Mouse (Mus musculus) MEL (cell line): ENCODE results near the gene Pvr. TPM values are rescaled to one million over a fixed set of nuclear protein-coding genes. Genes with fewer than 3 reads are reported as not detected.

ENCODE experiments used
- DNase-seq: peaks from one replicate; pipeline ENCODE4 v3.0.0; 2011; ENCODE audit warnings: low read depth, low spot score
- H3K27ac ChIP-seq: 2 replicates; pipeline ENCODE4 v1.5.1; 2012; ENCODE audit warnings: low read depth, mild to moderate bottlenecking, control low read depth, low read length, moderate library complexity; ENCODE audit not compliant: control insufficient read depth
- H3K27me3 ChIP-seq, 2 experiments: fragments of 150-350 bp in 1 of 2; sonication (generic) in 1 of 2; 2 replicates each; pipeline ENCODE4 v1.6.1; 2012; ENCODE audit warnings: low read length in 2 of 2, mild to moderate bottlenecking in 2 of 2, improper control_type of control experiment in 1 of 2, moderate library complexity in 1 of 2; ENCODE audit not compliant: insufficient read depth in 2 of 2, control insufficient read depth in 1 of 2
- H3K36me3 ChIP-seq, 2 experiments: 2 replicates each; pipeline ENCODE4 v1.6.1; 2012 to 2014; ENCODE audit warnings: low read length in 2 of 2, improper control_type of control experiment in 1 of 2, inconsistent platforms in 1 of 2, mild to moderate bottlenecking in 1 of 2; ENCODE audit not compliant: insufficient read depth in 2 of 2, control insufficient read depth in 1 of 2
- H3K4me1 ChIP-seq, 2 experiments: fragments of 150-350 bp in 1 of 2; sonication (generic) in 1 of 2; 2 replicates each; pipeline ENCODE4 v1.6.1; 2012; ENCODE audit warnings: low read length in 2 of 2, improper control_type of control experiment in 1 of 2, mild to moderate bottlenecking in 1 of 2; ENCODE audit not compliant: insufficient read depth in 2 of 2, control insufficient read depth in 1 of 2
- H3K4me3 ChIP-seq, 2 experiments: fragments of 150-350 bp in 1 of 2; sonication (generic) in 1 of 2; 2 replicates each; pipeline ENCODE4 v1.5.1; 2012; ENCODE audit warnings: low read depth in 2 of 2, low read length in 2 of 2, mild to moderate bottlenecking in 2 of 2, moderate library complexity in 2 of 2, control low read depth in 1 of 2, improper control_type of control experiment in 1 of 2; ENCODE audit not compliant: control insufficient read depth in 1 of 2, insufficient read depth in 1 of 2
- H3K79me2 ChIP-seq: 2 replicates; pipeline ENCODE4 v1.6.1; 2012; ENCODE audit warnings: mild to moderate bottlenecking, low read length, moderate library complexity; ENCODE audit not compliant: control insufficient read depth, poor library complexity, insufficient read depth
- H3K9ac ChIP-seq: 2 replicates; pipeline ENCODE4 v1.6.1; 2012; ENCODE audit warnings: low read depth, mild to moderate bottlenecking, control low read depth, low read length, moderate library complexity; ENCODE audit not compliant: control insufficient read depth, poor library complexity, severe bottlenecking
- H3K9me3 ChIP-seq: fragments of 150-350 bp; sonication (generic); replicated peaks from 2 replicates; pipeline ENCODE4 v1.6.1; 2012; ENCODE audit warnings: mild to moderate bottlenecking, low read length, improper control_type of control experiment, moderate library complexity; ENCODE audit not compliant: insufficient read depth
- CHD1 ChIP-seq: IDR thresholded peaks from 2 replicates; pipeline ENCODE4 v1.6.1; 2012; ENCODE audit warnings: low read depth, mild to moderate bottlenecking, inconsistent platforms, low read length, improper control_type of control experiment
- E2F4 ChIP-seq: IDR thresholded peaks from 2 replicates; pipeline ENCODE4 v1.6.1; 2011; ENCODE audit warnings: low read depth, low read length, improper control_type of control experiment, borderline replicate concordance
- ETS1 ChIP-seq: IDR thresholded peaks from 2 replicates; pipeline ENCODE4 v1.6.1; 2012; ENCODE audit warnings: low read depth, mild to moderate bottlenecking, inconsistent platforms, low read length, improper control_type of control experiment, moderate library complexity
- GABPA ChIP-seq: IDR thresholded peaks from 2 replicates; pipeline ENCODE4 v1.6.1; 2012; ENCODE audit warnings: low read depth, mild to moderate bottlenecking, inconsistent platforms, low read length, improper control_type of control experiment, moderate library complexity
- MAX ChIP-seq: IDR thresholded peaks from 2 replicates; pipeline ENCODE4 v1.6.1; 2011; ENCODE audit warnings: low read length, improper control_type of control experiment
- MEF2A ChIP-seq: IDR thresholded peaks from 2 replicates; pipeline ENCODE4 v1.6.1; 2014; ENCODE audit warnings: low read depth, mild to moderate bottlenecking, inconsistent platforms, low read length, improper control_type of control experiment; ENCODE audit not compliant: poor library complexity, insufficient replicate concordance, severe bottlenecking; ENCODE audit errors: extremely low read depth
- MYB ChIP-seq: IDR thresholded peaks from 2 replicates; pipeline ENCODE4 v1.6.1; 2011; ENCODE audit warnings: mild to moderate bottlenecking, low read depth, low read length, improper control_type of control experiment
- TAL1 ChIP-seq: IDR thresholded peaks from 2 replicates; pipeline ENCODE4 v1.6.1; 2012; ENCODE audit warnings: mild to moderate bottlenecking, inconsistent platforms, low read length, moderate library complexity, mixed read lengths
- TCF12 ChIP-seq: IDR thresholded peaks from 2 replicates; pipeline ENCODE4 v1.6.1; 2014; ENCODE audit warnings: low read depth, mild to moderate bottlenecking, inconsistent platforms, low read length, improper control_type of control experiment, moderate library complexity
- USF1 ChIP-seq: IDR thresholded peaks from 2 replicates; pipeline ENCODE4 v1.6.1; 2014; ENCODE audit warnings: low read depth, mild to moderate bottlenecking, inconsistent platforms, low read length, improper control_type of control experiment, moderate library complexity
- USF2 ChIP-seq, 2 experiments: IDR thresholded peaks; 2 replicates each; pipeline ENCODE4 v1.6.1; 2011 to 2012; ENCODE audit warnings: improper control_type of control experiment in 2 of 2, low read length in 2 of 2, borderline replicate concordance in 1 of 2, inconsistent platforms in 1 of 2, low read depth in 1 of 2, mild to moderate bottlenecking in 1 of 2; ENCODE audit not compliant: insufficient read depth in 1 of 2
- ZKSCAN1 ChIP-seq: IDR thresholded peaks from 2 replicates; pipeline ENCODE4 v1.6.1; 2012; ENCODE audit warnings: low read depth, mild to moderate bottlenecking, inconsistent platforms, low read length, improper control_type of control experiment, moderate library complexity
- ZMIZ1 ChIP-seq: IDR thresholded peaks from 2 replicates; pipeline ENCODE4 v1.6.1; 2012; ENCODE audit warnings: low read depth, mild to moderate bottlenecking, inconsistent platforms, low read length, improper control_type of control experiment, moderate library complexity
- ZNF384 ChIP-seq: IDR thresholded peaks from 2 replicates; pipeline ENCODE4 v1.6.1; 2012; ENCODE audit warnings: low read depth, mild to moderate bottlenecking, inconsistent platforms, low read length, improper control_type of control experiment
- polyA plus RNA-seq, 2 experiments: library from polyadenylated mRNA; stranded (reverse) in 1 of 2; unstranded in 1 of 2; fragments of >175 nt in 1 of 2; fragments of >200 nt in 1 of 2; gene quantifications; 2 replicates each; pipeline versions ENCODE4 v1.2.1 to v1.2.4; 2012; ENCODE audit warnings: low replicate concordance in 2 of 2, low read depth in 1 of 2; ENCODE audit not compliant: insufficient read length in 2 of 2, insufficient read depth in 1 of 2, missing spikeins in 1 of 2
- total RNA-seq: library from RNA; depleted of rRNA; stranded (reverse); fragments of 300-350 nt; gene quantifications from 2 replicates; pipeline ENCODE4 v1.2.3, GENCODE M21; 2012

Gene Pvr
- total and polyA plus RNA-seq, 3 experiments, result not detected

- H3K9ac ChIP-seq, result no peak within 1 kb of the TSS
- peaks cover 0 to 3% of the 10 kb centered on the region in 2 experiments; a peak in 1 of 4 replicates for H3K27me3 ChIP-seq
Measured at GRCm38 (mm10) chr7:19964985-19965579, 44.1 kb upstream of the Pvr start, which contains the start of gene Ceacam20. Gene Ceacam20, plus strand, starts transcription at chr7:19965412.

GRCm38 (mm10) chr7:19962423-19962822 is 41.5 kb upstream of the Pvr start:
- H3K4me3 ChIP-seq, result no peak overlapping the region
- TF ChIP-seq MYB (no peak), CHD1 (no peak), MAX (no peak)
- TF ChIP-seq, all 39 proteins: peak for 0
- no peak for DNase-seq
- no peaks in the 10 kb centered on the region for H3K79me2 ChIP-seq
- no peaks in the 10 kb centered on the region for H3K4me1 ChIP-seq
- H3K9ac ChIP-seq, result no peak overlapping the region
- peaks cover 0 to 3% of the 10 kb centered on the region in 2 experiments; a peak in 1 of 4 replicates for H3K27me3 ChIP-seq
- H3K9me3 ChIP-seq, result no peaks in the 10 kb centered on the region
- H3K36me3 ChIP-seq, result no peaks in the 10 kb centered on the region
- no peak overlapping the region for H3K27ac ChIP-seq

More at GRCm38 (mm10) chr7:19964985-19965579, 44.1 kb upstream of the Pvr start, which contains the start of gene Ceacam20:
- DNase-seq, result no peak
- no peak for TF ChIP-seq TCF12
- no peak for TF ChIP-seq ZKSCAN1
- no peak for TF ChIP-seq USF1
- no peak for TF ChIP-seq MAX
- no peak for TF ChIP-seq ZNF384
- TF ChIP-seq TAL1, result no peak
- TF ChIP-seq USF2 (IDR thresholded peaks at IDR 0.05; ENCODE audit: borderline replicate concordance in 1 of 2, insufficient read depth in 1 of 2, low read depth in 1 of 2, low read length in 2 of 2), result no peak
- no peak for TF ChIP-seq E2F4
- TF ChIP-seq GABPA, result no peak
- no peak for TF ChIP-seq ZMIZ1
- TF ChIP-seq ETS1, result no peak
- no peak for TF ChIP-seq MEF2A
- Histone ChIP-seq H3K36me3 (no peaks in the 10 kb centered on the region), H3K4me3 (no peak within 1 kb of the TSS), H3K9me3 (no peaks in the 10 kb centered on the region), H3K4me1 (no peaks in the 10 kb centered on the region), H3K79me2 (no peaks in the 10 kb centered on the region), H3K27ac (no peak within 1 kb of the TSS)
